18 mouse cellular contexts compared by ENCODE assay signal in the genomic region with DNA sequence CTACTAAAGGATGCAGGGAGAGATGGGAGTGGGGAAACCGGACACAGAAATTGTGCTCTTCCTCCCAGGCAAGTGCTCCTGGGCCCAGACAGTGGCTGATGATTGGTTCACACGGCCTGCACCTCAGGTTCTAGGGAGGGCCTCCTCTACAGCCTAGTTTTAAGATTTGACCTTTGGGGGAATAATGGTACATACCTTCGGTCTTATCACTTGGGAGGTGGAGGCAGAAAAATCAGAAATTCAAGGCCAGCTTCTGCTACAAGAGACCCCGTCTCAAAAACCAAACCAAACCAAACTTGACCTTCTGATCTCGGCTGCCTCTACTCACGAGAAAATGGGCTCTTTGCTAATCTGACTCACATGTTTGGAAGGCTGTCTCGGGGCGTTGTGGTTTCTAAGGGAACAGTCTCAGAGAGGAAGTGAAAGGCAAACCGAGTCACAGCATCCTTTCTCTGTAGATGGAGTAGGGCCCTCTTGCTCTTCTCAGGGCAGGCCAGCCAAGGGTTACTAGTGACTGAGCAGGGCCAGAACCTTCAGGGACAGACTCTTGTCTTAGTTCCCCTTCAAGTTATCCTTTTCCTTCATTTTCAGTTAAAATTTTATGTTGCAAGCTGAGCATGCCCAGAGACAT. TPM values are rescaled to one million over a fixed set of nuclear protein-coding genes. Genes with fewer than 3 reads are reported as not detected.
A peak's percentile ranks its signal among the peaks of the same experiment; 100 is the strongest.
DNase-seq lines count a peak whose midpoint lies in the region; TF ChIP-seq lines count a peak whose summit lies in the region.
"Had no signal": no experiment of that assay in that cellular context is flagged by ENCODE, and none has a peak within 500 bp of the region (broad histone marks: within the 10 kb centered on the region; RNA-seq: fewer than 3 reads in every experiment).

No protein-coding gene starts in this region.

- H3K27me3 ChIP-seq in thymus, adult 2 months (ENCODE audit: control insufficient read depth, insufficient read depth, low read length) = no peaks in the 10 kb centered on the region
- no peaks in the 10 kb centered on the region for H3K27me3 ChIP-seq in spleen, adult 2 months (ENCODE audit: control insufficient read depth, insufficient read depth, low read length)
- H3K27me3 ChIP-seq: intestine, embryonic 15.5 days; midbrain, embryonic 12.5 days; Patski; stomach, embryonic 15.5 days had no signal

- peaks cover 5% of the 10 kb centered on the region for H3K4me1 ChIP-seq in thymus, adult 2 months (replicated peaks; ENCODE audit: control insufficient read depth, insufficient read depth, low read length)
- peaks cover 9% of the 10 kb centered on the region; the same call in 1 of the 2 replicates for H3K4me1 ChIP-seq in spleen, adult 2 months (ENCODE audit: control insufficient read depth, insufficient read depth, insufficient read length)
- H3K4me1 ChIP-seq: midbrain, embryonic 12.5 days; stomach, embryonic 15.5 days had no signal

- H3K36me3 ChIP-seq in thymus, adult 2 months (ENCODE audit: control insufficient read depth, insufficient read depth, low read length) = no peaks in the 10 kb centered on the region
- no peaks in the 10 kb centered on the region for H3K36me3 ChIP-seq in spleen, adult 2 months (ENCODE audit: control insufficient read depth, insufficient read depth, low read length)
- H3K36me3 ChIP-seq: intestine, embryonic 15.5 days; midbrain, embryonic 12.5 days; stomach, embryonic 15.5 days had no signal

- H3K4me3 ChIP-seq in thymus, adult 2 months (ENCODE audit: control insufficient read depth, insufficient read depth, low read length) = no peak overlapping the region
- no peak overlapping the region; the same call in 1 of the 2 replicates for H3K4me3 ChIP-seq in spleen, adult 2 months (ENCODE audit: extremely low read depth, insufficient read depth, insufficient read length)
- H3K4me3 ChIP-seq: intestine, embryonic 15.5 days; midbrain, embryonic 12.5 days; stomach, embryonic 15.5 days had no signal

- no peak for TF ChIP-seq CTCF in thymus, adult 2 months (IDR thresholded peaks at IDR 0.05; ENCODE audit: borderline replicate concordance, control insufficient read depth, extremely low read depth, insufficient read depth, low read length, poor library complexity)
- TF ChIP-seq CTCF in spleen, adult 2 months (IDR thresholded peaks at IDR 0.05; ENCODE audit: extremely low read depth, insufficient read depth, insufficient read length, insufficient replicate concordance) = no peak

- H3K27ac ChIP-seq in thymus, adult 2 months (ENCODE audit: control insufficient read depth, insufficient read depth, low read length) = no peak overlapping the region
- 0 out of 2 replicates have a peak overlapping the region, but pooled peaks have one; percentile 8 for H3K27ac ChIP-seq in spleen, adult 2 months (ENCODE audit: insufficient read depth, low read length)
- H3K27ac ChIP-seq: intestine, embryonic 15.5 days; liver, embryonic 14.5 days; midbrain, embryonic 12.5 days; stomach, embryonic 15.5 days had no signal

- 43% methylated on average over 9 of the region's 9 CpGs for WGBS in thymus, adult 2 months
- 30% methylated on average over 9 of the region's 9 CpGs for WGBS in spleen, adult 2 months

- DNase-seq in heart, adult 11 months = peak; percentile 94
- no peak for DNase-seq in heart, postnatal 4 days
- DNase-seq in thymus, adult 2 months = peak; percentile 8
- DNase-seq in thymus, postnatal 36 days = no peak
- DNase-seq in lung, postnatal 36 days = peak; percentile 55
- peak; percentile 54 to 57 for DNase-seq in spleen, adult 2 months (ENCODE audit: low read depth in 1 of 2, low spot score in 2 of 2)
- DNase-seq in layer of hippocampus, adult 18-20 months (ENCODE audit: low spot score in 2 of 2) = no peak
- no peak for DNase-seq in right cerebral cortex, postnatal 36 days (ENCODE audit: low spot score in 2 of 2)
- DNase-seq: cerebellum, postnatal 14 days had no signal

- no peak for TF ChIP-seq POLR2A in thymus, adult 2 months (IDR thresholded peaks at IDR 0.05; ENCODE audit: control insufficient read depth, extremely low read depth, insufficient read depth, low read length, poor library complexity)
- TF ChIP-seq POLR2A in spleen, adult 2 months (IDR thresholded peaks at IDR 0.05; ENCODE audit: low read depth, low read length) = no peak

RNA-seq across cellular contexts. Expression of gene Tm4sf19, which starts 1.1 kb away (rescaled TPM):
- not detected for total RNA-seq in heart, postnatal 4 days (2021)
- polyA plus RNA-seq in thymus, adult 2 months (2012; rRNA removed) = 0.23 TPM in 2 replicates
- polyA plus RNA-seq in spleen, adult 2 months (2012; rRNA removed) = 0.58 and 0.70 TPM in 2 replicates
- not detected for total RNA-seq in layer of hippocampus, adult 18-20 months (2021)
- total RNA-seq: heart, adult 8-10 months; hematopoietic stem cell, adult 5-6 weeks; left cerebral cortex, postnatal 14 days had no signal
- polyA plus RNA-seq: intestine, embryonic 15.5 days; midbrain, embryonic 12.5 days; neural tube, embryonic 11.5 days; Patski; stomach, embryonic 15.5 days had no signal

RNA-seq across cellular contexts. Expression of gene Tctex1d2, which starts 18.1 kb away (rescaled TPM):
- total RNA-seq in heart, postnatal 4 days (2021) = 1 to 10 TPM; 8.0 to 8.7 TPM
- polyA plus RNA-seq in thymus, adult 2 months (2012; rRNA removed) = 2.5 and 3.8 TPM in 2 replicates
- polyA plus RNA-seq in spleen, adult 2 months (2012; rRNA removed) = 2.3 and 2.5 TPM in 2 replicates
- total RNA-seq in layer of hippocampus, adult 18-20 months (2021) = 10 to 100 TPM; 11.9 to 15.5 TPM

RNA-seq across cellular contexts. Expression of gene Pcyt1a, which starts 29.3 kb away (rescaled TPM):
- total RNA-seq in heart, postnatal 4 days (2021) = 10 to 100 TPM; 90.4 to 97.4 TPM
- polyA plus RNA-seq in thymus, adult 2 months (2012; rRNA removed) = 19.7 and 21.2 TPM in 2 replicates
- 13.1 and 15.9 TPM in 2 replicates for polyA plus RNA-seq in spleen, adult 2 months (2012; rRNA removed)
- 10 to 100 TPM; 31.0 to 36.9 TPM for total RNA-seq in layer of hippocampus, adult 18-20 months (2021)

Comparison
In these comparisons a context has a peak if more than half of its experiments do, and no peak if none do; other contexts are left out.
1. DNase-seq: peak in heart, adult 11 months (single experiment), thymus, adult 2 months (single experiment), lung, postnatal 36 days (single experiment) and spleen, adult 2 months (2 of 2); none in heart, postnatal 4 days (single experiment), thymus, postnatal 36 days (0 of 2), layer of hippocampus, adult 18-20 months (0 of 2) and right cerebral cortex, postnatal 36 days (0 of 2).